Mouse (Mus musculus): Measurements from ENCODE around the gene Kcnj11.

- TF ChIP-seq CTCF (IDR thresholded peaks at IDR 0.05; ENCODE audit: borderline replicate concordance, insufficient read depth, low read length) (no peak), POLR2A (IDR thresholded peaks at IDR 0.05; ENCODE audit: low read depth, low read length) (no peak)
These were observed 3.8 kb upstream of the Kcnj11 start for GRCm38 (mm10) chr7:46104256-46104915.
